Mouse (Mus musculus): ENCODE data around the gene Nkain2. TPM values are rescaled to one million over a fixed set of nuclear protein-coding genes. Genes with fewer than 3 reads are reported as not detected.

The Nkain2 gene
- total and polyA plus RNA-seq, 3 experiments = 0.16 TPM; not detected in 2

GRCm38 (mm10) chr10:32494591-32495182 is 395.6 kb downstream of the Nkain2 start:
- Histone ChIP-seq H3K27me3 (ENCODE audit: insufficient read depth, low read length) (no peaks in the 10 kb centered on the region), H3K9me3 (replicated peaks) (no peaks in the 10 kb centered on the region), H3K36me3 (replicated peaks) (no peaks in the 10 kb centered on the region), H3K4me1 (ENCODE audit: insufficient read depth, low read depth, low read length) (no peaks in the 10 kb centered on the region), H3K4me3 (ENCODE audit: low read depth, low read length) (no peak overlapping the region)
- ATAC-seq (ENCODE audit: extremely low read depth, insufficient number of reproducible peaks, low FRiP score, poor library complexity, severe bottlenecking) = no peak
- TF ChIP-seq GATA2 (IDR thresholded peaks at IDR 0.05; ENCODE audit: borderline replicate concordance, low read depth, low read length) (no peak), GATA1 (IDR thresholded peaks at IDR 0.05; ENCODE audit: borderline replicate concordance, low read length) (no peak), POLR2AphosphoS5 (IDR thresholded peaks at IDR 0.05; ENCODE audit: insufficient replicate concordance, low read depth, low read length) (no peak), TAL1 (conservative IDR thresholded peaks at IDR 0.05; ENCODE audit: low read depth, low read length) (no peak), CTCF (IDR thresholded peaks at IDR 0.05; ENCODE audit: low read depth, low read length) (no peak)
- no peak for DNase-seq (ENCODE audit: low spot score)

GRCm38 (mm10) chr10:32493600-32493999 is 396.7 kb downstream of the Nkain2 start:
- DNase-seq (ENCODE audit: low spot score) (no peak), ATAC-seq (ENCODE audit: extremely low read depth, insufficient number of reproducible peaks, low FRiP score, poor library complexity, severe bottlenecking) (no peak)
- Histone ChIP-seq H3K27me3 (ENCODE audit: insufficient read depth, low read length) (no peaks in the 10 kb centered on the region), H3K4me1 (ENCODE audit: insufficient read depth, low read depth, low read length) (no peaks in the 10 kb centered on the region), H3K36me3 (replicated peaks) (no peaks in the 10 kb centered on the region), H3K4me3 (ENCODE audit: low read depth, low read length) (no peak overlapping the region), H3K9me3 (replicated peaks) (no peaks in the 10 kb centered on the region)
- TF ChIP-seq POLR2AphosphoS5 (IDR thresholded peaks at IDR 0.05; ENCODE audit: insufficient replicate concordance, low read depth, low read length) = no peak
- no peak for TF ChIP-seq GATA1 (IDR thresholded peaks at IDR 0.05; ENCODE audit: borderline replicate concordance, low read length)
- TF ChIP-seq TAL1 (conservative IDR thresholded peaks at IDR 0.05; ENCODE audit: low read depth, low read length) = no peak
- TF ChIP-seq GATA2 (IDR thresholded peaks at IDR 0.05; ENCODE audit: borderline replicate concordance, low read depth, low read length) = no peak
- no peak for TF ChIP-seq CTCF (IDR thresholded peaks at IDR 0.05; ENCODE audit: low read depth, low read length)

GRCm38 (mm10) chr10:32462726-32463125 is 427.5 kb downstream of the Nkain2 start:
- no peak for DNase-seq (ENCODE audit: low spot score)
- Histone ChIP-seq H3K27me3 (ENCODE audit: insufficient read depth, low read length) (no peaks in the 10 kb centered on the region), H3K36me3 (replicated peaks) (no peaks in the 10 kb centered on the region)

GRCm38 (mm10) chr10:32439932-32440519 is 450.2 kb downstream of the Nkain2 start:
- no peak for ATAC-seq (ENCODE audit: extremely low read depth, insufficient number of reproducible peaks, low FRiP score, poor library complexity, severe bottlenecking)
- no peaks in the 10 kb centered on the region for H3K27me3 ChIP-seq (ENCODE audit: insufficient read depth, low read length)
- H3K4me1 ChIP-seq (ENCODE audit: insufficient read depth, low read depth, low read length) = no peaks in the 10 kb centered on the region
- no peaks in the 10 kb centered on the region for H3K9me3 ChIP-seq (replicated peaks)
- TF ChIP-seq CTCF (IDR thresholded peaks at IDR 0.05; ENCODE audit: low read depth, low read length) = no peak
- TF ChIP-seq POLR2AphosphoS5 (IDR thresholded peaks at IDR 0.05; ENCODE audit: insufficient replicate concordance, low read depth, low read length) = no peak
- TF ChIP-seq GATA2 (IDR thresholded peaks at IDR 0.05; ENCODE audit: borderline replicate concordance, low read depth, low read length) = no peak
- no peak for TF ChIP-seq TAL1 (conservative IDR thresholded peaks at IDR 0.05; ENCODE audit: low read depth, low read length)
- TF ChIP-seq GATA1 (IDR thresholded peaks at IDR 0.05; ENCODE audit: borderline replicate concordance, low read length) = no peak
- no peak for DNase-seq (ENCODE audit: low spot score)
- no peaks in the 10 kb centered on the region for H3K36me3 ChIP-seq (replicated peaks)
- H3K4me3 ChIP-seq (ENCODE audit: low read depth, low read length) = no peak overlapping the region

More at GRCm38 (mm10) chr10:32462726-32463125, 427.5 kb downstream of the Nkain2 start:
- H3K4me1 ChIP-seq (ENCODE audit: insufficient read depth, low read depth, low read length) = no peaks in the 10 kb centered on the region
- ATAC-seq (ENCODE audit: extremely low read depth, insufficient number of reproducible peaks, low FRiP score, poor library complexity, severe bottlenecking) = no peak
- no peaks in the 10 kb centered on the region for H3K9me3 ChIP-seq (replicated peaks)
- TF ChIP-seq GATA2 (IDR thresholded peaks at IDR 0.05; ENCODE audit: borderline replicate concordance, low read depth, low read length) (no peak), CTCF (IDR thresholded peaks at IDR 0.05; ENCODE audit: low read depth, low read length) (no peak), POLR2AphosphoS5 (IDR thresholded peaks at IDR 0.05; ENCODE audit: insufficient replicate concordance, low read depth, low read length) (no peak), GATA1 (IDR thresholded peaks at IDR 0.05; ENCODE audit: borderline replicate concordance, low read length) (no peak)
- no peak overlapping the region for H3K4me3 ChIP-seq (ENCODE audit: low read depth, low read length)

GRCm38 (mm10) chr10:32414228-32414627 is 476.0 kb downstream of the Nkain2 start:
- Histone ChIP-seq H3K4me1 (ENCODE audit: insufficient read depth, low read depth, low read length) (no peaks in the 10 kb centered on the region), H3K9me3 (replicated peaks) (no peaks in the 10 kb centered on the region), H3K36me3 (replicated peaks) (no peaks in the 10 kb centered on the region), H3K27me3 (ENCODE audit: insufficient read depth, low read length) (no peaks in the 10 kb centered on the region), H3K4me3 (ENCODE audit: low read depth, low read length) (no peak overlapping the region)
- TF ChIP-seq CTCF (IDR thresholded peaks at IDR 0.05; ENCODE audit: low read depth, low read length) (no peak), POLR2AphosphoS5 (IDR thresholded peaks at IDR 0.05; ENCODE audit: insufficient replicate concordance, low read depth, low read length) (no peak), TAL1 (conservative IDR thresholded peaks at IDR 0.05; ENCODE audit: low read depth, low read length) (no peak), GATA2 (IDR thresholded peaks at IDR 0.05; ENCODE audit: borderline replicate concordance, low read depth, low read length) (no peak), GATA1 (IDR thresholded peaks at IDR 0.05; ENCODE audit: borderline replicate concordance, low read length) (no peak)
- ATAC-seq (ENCODE audit: extremely low read depth, insufficient number of reproducible peaks, low FRiP score, poor library complexity, severe bottlenecking) (no peak), DNase-seq (ENCODE audit: low spot score) (no peak)

- Histone ChIP-seq H3K9me3 (replicated peaks) (no peaks in the 10 kb centered on the region), H3K4me1 (ENCODE audit: insufficient read depth, low read depth, low read length) (no peaks in the 10 kb centered on the region), H3K4me3 (ENCODE audit: low read depth, low read length) (no peak overlapping the region), H3K36me3 (replicated peaks) (no peaks in the 10 kb centered on the region), H3K27me3 (ENCODE audit: insufficient read depth, low read length) (no peaks in the 10 kb centered on the region)
- ATAC-seq (ENCODE audit: extremely low read depth, insufficient number of reproducible peaks, low FRiP score, poor library complexity, severe bottlenecking) (no peak), DNase-seq (ENCODE audit: low spot score) (no peak)
- TF ChIP-seq CTCF (IDR thresholded peaks at IDR 0.05; ENCODE audit: low read depth, low read length) = no peak
- TF ChIP-seq GATA2 (IDR thresholded peaks at IDR 0.05; ENCODE audit: borderline replicate concordance, low read depth, low read length) = no peak
- TF ChIP-seq TAL1 (conservative IDR thresholded peaks at IDR 0.05; ENCODE audit: low read depth, low read length) = no peak
- TF ChIP-seq GATA1 (IDR thresholded peaks at IDR 0.05; ENCODE audit: borderline replicate concordance, low read length) = no peak
- TF ChIP-seq POLR2AphosphoS5 (IDR thresholded peaks at IDR 0.05; ENCODE audit: insufficient replicate concordance, low read depth, low read length) = no peak
Measured at GRCm38 (mm10) chr10:32411331-32411730, 478.9 kb downstream of the Nkain2 start.

Measured in G1E (cell line).